Mouse (Mus musculus): Measurements from ENCODE around the gene Gm49318. TPM values are rescaled to one million over a fixed set of nuclear protein-coding genes. Genes with fewer than 3 reads are reported as not detected.
A peak's percentile ranks its signal among the peaks of the same experiment; 100 is the strongest.

The Gm49318 gene
- polyA plus RNA-seq (2014; fragmentation: Nextera tagmentation; extraction: Ambion mirVana): not detected in 2 replicates

- peak within 1 kb of the TSS; percentile 92 for H3K9ac ChIP-seq
- H3K4me1 ChIP-seq (ENCODE audit: insufficient read depth): no peaks in the 10 kb centered on the region
- H3K4me3 ChIP-seq (ENCODE audit: low read depth, low read length): peak within 1 kb of the TSS; percentile 79
- H3K9me3 ChIP-seq (ENCODE audit: low read depth, low read length): no peaks in the 10 kb centered on the region
- H3K36me3 ChIP-seq (ENCODE audit: insufficient read depth): peaks cover 49% of the 10 kb centered on the region
- peak within 1 kb of the TSS; percentile 70 for H3K4me2 ChIP-seq
- TF ChIP-seq CTCF (IDR thresholded peaks at IDR 0.05; ENCODE audit: low read depth): peak; percentile 22
- no peaks in the 10 kb centered on the region for H3K27me3 ChIP-seq (ENCODE audit: insufficient read depth, low read length)
- ATAC-seq (ENCODE audit: insufficient read depth) (peak; percentile 98), DNase-seq (peak; percentile 99)
- peak within 1 kb of the TSS; percentile 99 for H3K27ac ChIP-seq (ENCODE audit: low read depth)
- under 1% methylated on average over 74 of the region's 87 CpGs for WGBS
These were observed at the start of gene Gm49318, which contains the start of gene Zfp653 for GRCm38 (mm10) chr9:22070791-22071573. Gene Gm49318, minus strand, starts transcription at chr9:22071259. Gene Zfp653, minus strand, starts transcription at chr9:22071376.

GRCm38 (mm10) chr9:22119543-22119942 is 48.5 kb upstream of the Gm49318 start:
- no peak for TF ChIP-seq CTCF (IDR thresholded peaks at IDR 0.05; ENCODE audit: low read depth)
- DNase-seq (no peak), ATAC-seq (ENCODE audit: insufficient read depth) (no peak)
- Histone ChIP-seq H3K9ac (no peak overlapping the region), H3K36me3 (ENCODE audit: insufficient read depth) (no peaks in the 10 kb centered on the region), H3K27me3 (ENCODE audit: insufficient read depth, low read length) (no peaks in the 10 kb centered on the region), H3K4me3 (ENCODE audit: low read depth, low read length) (no peak overlapping the region), H3K27ac (ENCODE audit: low read depth) (no peak overlapping the region), H3K9me3 (ENCODE audit: low read depth, low read length) (no peaks in the 10 kb centered on the region), H3K4me2 (no peak overlapping the region), H3K4me1 (ENCODE audit: insufficient read depth) (peaks cover 7% of the 10 kb centered on the region)
- WGBS: 80% methylated on average over 4 of the region's 4 CpGs

- DNase-seq (peak; percentile 85), ATAC-seq (ENCODE audit: insufficient read depth) (no peak)
- no peak overlapping the region for H3K27ac ChIP-seq (ENCODE audit: low read depth)
- H3K9ac ChIP-seq: peak overlapping the region; percentile 75
- TF ChIP-seq CTCF (IDR thresholded peaks at IDR 0.05; ENCODE audit: low read depth): peak; percentile 74
- 46% methylated on average over 10 of the region's 10 CpGs for WGBS
- peak overlapping the region; percentile 86 for H3K4me3 ChIP-seq (ENCODE audit: low read depth, low read length)
- peak overlapping the region; percentile 66 for H3K4me2 ChIP-seq
- peaks cover 7% of the 10 kb centered on the region for H3K4me1 ChIP-seq (ENCODE audit: insufficient read depth)
- H3K36me3 ChIP-seq (ENCODE audit: insufficient read depth): peaks cover 12% of the 10 kb centered on the region
- H3K9me3 ChIP-seq (ENCODE audit: low read depth, low read length): no peaks in the 10 kb centered on the region
- no peaks in the 10 kb centered on the region for H3K27me3 ChIP-seq (ENCODE audit: insufficient read depth, low read length)
These were observed 46.8 kb upstream of the Gm49318 start for GRCm38 (mm10) chr9:22117754-22118456.

- H3K9ac ChIP-seq: peak within 1 kb of the TSS; percentile 75
- peak within 1 kb of the TSS; percentile 64; the same call in 1 of the 2 replicates for H3K27ac ChIP-seq (ENCODE audit: low read depth)
- ATAC-seq (ENCODE audit: insufficient read depth) (peak; percentile 96), DNase-seq (peak; percentile 99)
- H3K27me3 ChIP-seq (ENCODE audit: insufficient read depth, low read length): no peaks in the 10 kb centered on the region
- H3K36me3 ChIP-seq (ENCODE audit: insufficient read depth): peaks cover 22% of the 10 kb centered on the region
- no peak for TF ChIP-seq CTCF (IDR thresholded peaks at IDR 0.05; ENCODE audit: low read depth)
- H3K4me1 ChIP-seq (ENCODE audit: insufficient read depth): peaks cover 7% of the 10 kb centered on the region
- H3K9me3 ChIP-seq (ENCODE audit: low read depth, low read length): no peaks in the 10 kb centered on the region
- H3K4me3 ChIP-seq (ENCODE audit: low read depth, low read length): peak within 1 kb of the TSS; percentile 86
- under 1% methylated on average over 52 of the region's 52 CpGs for WGBS
- H3K4me2 ChIP-seq: peak within 1 kb of the TSS; percentile 66
These were observed 45.8 kb upstream of the Gm49318 start, which contains the start of gene Elof1 for GRCm38 (mm10) chr9:22116740-22117426. Gene Elof1, minus strand, starts transcription at chr9:22117172.

- Histone ChIP-seq H3K27ac (ENCODE audit: low read depth) (no peak overlapping the region), H3K4me1 (ENCODE audit: insufficient read depth) (peaks cover 7% of the 10 kb centered on the region), H3K9ac (peak overlapping the region; percentile 75), H3K36me3 (ENCODE audit: insufficient read depth) (peaks cover 30% of the 10 kb centered on the region), H3K4me3 (ENCODE audit: low read depth, low read length) (peak overlapping the region; percentile 86), H3K4me2 (peak overlapping the region; percentile 66), H3K27me3 (ENCODE audit: insufficient read depth, low read length) (no peaks in the 10 kb centered on the region), H3K9me3 (ENCODE audit: low read depth, low read length) (no peaks in the 10 kb centered on the region)
- 22% methylated on average over 15 of the region's 15 CpGs for WGBS
- TF ChIP-seq CTCF (IDR thresholded peaks at IDR 0.05; ENCODE audit: low read depth): no peak
- DNase-seq (peak; percentile 21), ATAC-seq (ENCODE audit: insufficient read depth) (no peak)
These were observed 45.0 kb upstream of the Gm49318 start for GRCm38 (mm10) chr9:22116086-22116485.

- H3K4me2 ChIP-seq: peak overlapping the region; percentile 66
- no peak overlapping the region for H3K27ac ChIP-seq (ENCODE audit: low read depth)
- peak overlapping the region; percentile 75 for H3K9ac ChIP-seq
- H3K4me1 ChIP-seq (ENCODE audit: insufficient read depth): peaks cover 7% of the 10 kb centered on the region
- ATAC-seq (ENCODE audit: insufficient read depth): no peak
- 84% methylated on average over 4 of the region's 4 CpGs for WGBS
- no peaks in the 10 kb centered on the region for H3K27me3 ChIP-seq (ENCODE audit: insufficient read depth, low read length)
- TF ChIP-seq CTCF (IDR thresholded peaks at IDR 0.05; ENCODE audit: low read depth): no peak
- DNase-seq: no peak
- H3K9me3 ChIP-seq (ENCODE audit: low read depth, low read length): no peaks in the 10 kb centered on the region
- H3K36me3 ChIP-seq (ENCODE audit: insufficient read depth): peaks cover 33% of the 10 kb centered on the region
- H3K4me3 ChIP-seq (ENCODE audit: low read depth, low read length): peak overlapping the region; percentile 86
These were observed 44.6 kb upstream of the Gm49318 start for GRCm38 (mm10) chr9:22115635-22116034.

All from lung, embryonic 14.5 days (tissue).